Mouse (Mus musculus) liver, postnatal 0 days (tissue): Measurements from ENCODE around the gene Lyst.
"Not testable (repeated sequence)": the region's sequence is repeated elsewhere in the genome, so short reads cannot be mapped to it uniquely, and the experiment has no call there.

ENCODE experiments used
- CTCF ChIP-seq: sonication (generic); IDR thresholded peaks from 2 replicates; pipeline ENCODE4 v1.5.1; 2016; ENCODE audit warnings: antibody characterized with exemption, low read depth
- EP300 ChIP-seq: IDR thresholded peaks from 2 replicates; pipeline ENCODE4 v1.6.1; 2016; ENCODE audit warnings: antibody characterized with exemption, low read depth, mild to moderate bottlenecking

DNA sequence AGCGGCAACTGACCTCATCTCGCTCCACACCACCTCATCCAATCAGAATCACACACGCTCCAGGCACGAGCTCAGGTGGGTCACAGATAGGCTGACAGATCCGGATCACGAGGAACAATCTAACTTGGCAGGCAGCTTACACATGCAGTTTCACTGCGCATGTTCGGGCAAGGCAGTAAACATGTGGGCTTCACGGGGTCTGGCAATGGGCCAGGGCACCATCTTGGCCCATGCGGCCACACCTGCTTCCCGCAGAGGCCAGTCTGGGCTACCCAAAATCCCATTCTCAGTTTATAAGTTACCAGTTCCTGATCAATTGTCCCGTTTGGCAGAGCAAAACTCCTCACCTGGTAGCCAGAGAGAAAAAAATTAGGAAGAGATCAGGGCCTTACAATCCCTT lies 207.6 kb downstream of the Lyst start:
- not testable (repeated sequence) for TF ChIP-seq EP300, CTCF
